Mouse (Mus musculus): ENCODE measurements around the gene Inf2. TPM values are rescaled to one million over a fixed set of nuclear protein-coding genes. Genes with fewer than 3 reads are reported as not detected.

The Inf2 gene
- polyA plus RNA-seq, 1 experiment from 2014 or later = 1.7 TPM

DNA sequence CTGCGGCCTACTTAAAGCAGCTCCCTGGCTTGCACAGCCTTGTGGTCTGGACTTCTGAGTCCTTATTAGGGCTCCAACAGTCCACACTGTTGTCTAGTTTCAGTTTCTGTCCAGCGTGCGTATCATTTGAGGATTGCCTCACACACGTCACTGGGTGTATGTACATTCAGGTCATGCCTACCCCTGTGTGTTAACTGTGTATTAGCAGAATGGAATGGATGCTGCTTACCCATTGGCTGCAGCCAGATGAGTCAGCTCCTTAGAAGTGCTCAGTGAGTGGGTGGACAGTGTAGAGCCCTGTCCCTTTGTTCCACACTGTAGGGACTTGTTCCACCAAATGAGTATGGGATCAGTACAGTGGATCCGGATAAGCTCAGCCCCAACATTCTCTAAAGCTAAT lies 59.5 kb downstream of the Inf2 start:
- H3K4me2 ChIP-seq = no peak overlapping the region
- no peaks in the 10 kb centered on the region for H3K27me3 ChIP-seq (replicated peaks)
- H3K4me1 ChIP-seq = peaks cover 24% of the 10 kb centered on the region

DNA sequence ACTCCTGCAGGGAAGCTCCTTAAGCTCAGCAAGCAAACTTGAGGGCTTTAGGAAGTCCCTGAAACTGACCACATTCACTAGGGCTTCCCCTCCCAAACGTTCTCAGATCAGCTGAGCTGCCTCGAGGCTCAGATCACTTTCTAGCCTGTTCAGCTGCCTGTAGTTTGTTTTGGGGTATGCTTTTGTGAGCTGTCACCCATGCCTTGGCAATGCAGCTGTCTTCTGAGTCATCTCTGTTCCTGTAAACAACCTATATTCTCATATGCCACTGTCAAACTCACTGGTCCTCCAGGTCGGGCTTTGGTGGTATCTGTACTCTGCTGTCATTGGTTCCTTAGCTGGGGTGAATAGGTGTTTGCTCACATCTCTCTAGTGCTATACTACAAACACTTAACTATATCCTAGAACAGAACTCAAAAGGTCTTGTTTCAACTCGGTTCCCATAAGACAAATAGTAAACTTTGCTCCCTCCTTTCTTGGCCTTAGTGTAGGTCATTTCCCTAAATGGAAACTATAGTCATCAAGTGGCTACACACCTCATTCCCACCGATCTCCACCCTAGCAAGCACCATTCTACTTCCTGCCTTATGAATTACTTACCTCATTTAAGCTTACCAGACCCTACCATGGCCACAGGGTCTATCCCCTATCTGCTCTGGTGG lies 63.3 kb downstream of the Inf2 start:
- WGBS = 83% methylated on average over 5 of the region's 5 CpGs
- H3K9me3 ChIP-seq (replicated peaks) = no peaks in the 10 kb centered on the region
- no peak overlapping the region for H3K27ac ChIP-seq (replicated peaks)
- no peak overlapping the region for H3K4me3 ChIP-seq (replicated peaks)
- H3K4me2 ChIP-seq = no peak overlapping the region
- peaks cover 62% of the 10 kb centered on the region for H3K36me3 ChIP-seq
- no peak overlapping the region for H3K9ac ChIP-seq (replicated peaks)
- H3K4me1 ChIP-seq = 0 out of 2 replicates have a peak, but pooled peaks cover 5% of the 10 kb centered on the region
- no peaks in the 10 kb centered on the region for H3K27me3 ChIP-seq (replicated peaks)
- ATAC-seq (ENCODE audit: low FRiP score) = no peak

More for the DNA sequence above, 59.5 kb downstream of the Inf2 start:
- H3K9me3 ChIP-seq (replicated peaks) = no peaks in the 10 kb centered on the region
- ATAC-seq (ENCODE audit: low FRiP score) = no peak
- 95% methylated on average over 5 of the region's 5 CpGs for WGBS
- peaks cover 26% of the 10 kb centered on the region for H3K36me3 ChIP-seq
- no peak overlapping the region for H3K27ac ChIP-seq (replicated peaks)
- H3K9ac ChIP-seq (replicated peaks) = no peak overlapping the region
- H3K4me3 ChIP-seq (replicated peaks) = no peak overlapping the region

DNA sequence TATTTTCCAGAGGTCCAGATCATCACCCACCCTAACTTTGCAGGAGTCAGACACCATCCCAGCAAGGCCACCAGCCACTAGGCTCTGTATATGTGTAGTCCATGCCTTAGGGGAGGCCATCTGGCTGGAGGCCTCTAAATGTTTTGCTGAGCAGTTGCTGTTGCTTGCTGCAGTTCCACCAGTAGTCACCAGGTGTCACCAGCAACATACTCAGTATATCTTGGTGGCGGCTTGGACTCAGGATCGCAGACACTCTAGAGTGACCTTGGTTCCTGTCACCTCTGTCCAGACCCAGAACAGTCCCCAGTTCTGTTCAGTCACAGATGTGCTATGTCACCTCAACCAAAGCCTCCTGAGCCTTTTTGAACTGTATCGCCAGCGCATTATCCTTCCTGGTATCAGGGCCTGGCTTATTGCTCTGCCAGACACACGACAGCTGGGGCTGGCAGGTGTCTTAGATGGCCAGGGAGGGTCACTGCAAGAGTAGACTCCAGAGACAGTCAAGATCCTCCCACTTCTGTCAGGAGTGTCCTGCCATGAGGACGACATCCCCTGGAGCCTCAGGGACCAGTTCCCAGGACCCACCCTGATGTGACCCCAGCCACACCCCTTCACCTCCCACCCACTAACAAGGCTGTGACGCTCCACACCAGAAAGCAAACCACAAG lies 64.7 kb downstream of the Inf2 start:
- no peaks in the 10 kb centered on the region for H3K9me3 ChIP-seq (replicated peaks)
- WGBS = 41% methylated on average over 7 of the region's 7 CpGs
- H3K36me3 ChIP-seq = peaks cover 74% of the 10 kb centered on the region
- no peak overlapping the region for H3K4me3 ChIP-seq (replicated peaks)
- peak; percentile 36 for ATAC-seq (ENCODE audit: low FRiP score)
- H3K9ac ChIP-seq (replicated peaks) = no peak overlapping the region
- peak overlapping the region; percentile 7 for H3K27ac ChIP-seq (replicated peaks)
- H3K27me3 ChIP-seq (replicated peaks) = no peaks in the 10 kb centered on the region
- no peak overlapping the region for H3K4me2 ChIP-seq
- H3K4me1 ChIP-seq = 0 out of 2 replicates have a peak, but pooled peaks cover 5% of the 10 kb centered on the region

DNA sequence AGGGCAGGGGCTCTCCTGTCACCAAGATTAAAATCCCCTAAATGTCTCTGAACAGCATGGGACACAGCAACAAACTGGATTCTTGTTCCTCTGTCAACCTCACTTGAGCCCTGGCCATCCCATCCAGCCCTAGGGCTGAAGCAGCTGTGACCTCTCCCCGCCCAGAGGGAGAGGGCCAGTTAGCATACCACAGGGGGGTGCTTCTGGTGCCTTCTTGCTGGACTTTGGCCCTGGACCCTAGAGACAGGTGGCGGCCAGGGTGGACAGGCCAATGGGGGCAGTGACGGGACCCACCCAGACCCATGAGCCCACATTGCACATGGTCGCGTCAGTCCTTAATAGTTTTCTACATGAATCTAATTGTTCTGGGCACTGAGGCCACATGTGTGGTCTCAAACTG lies 65.5 kb downstream of the Inf2 start:
- no peak overlapping the region for H3K4me2 ChIP-seq
- no peak for ATAC-seq (ENCODE audit: low FRiP score)
- peaks cover 5% of the 10 kb centered on the region; the same call in 1 of the 2 replicates for H3K4me1 ChIP-seq
- no peaks in the 10 kb centered on the region for H3K27me3 ChIP-seq (replicated peaks)
- H3K9ac ChIP-seq (replicated peaks) = no peak overlapping the region
- H3K27ac ChIP-seq (replicated peaks) = peak overlapping the region; percentile 51; the same call in 1 of the 2 replicates
- H3K9me3 ChIP-seq (replicated peaks) = no peaks in the 10 kb centered on the region
- peaks cover 75% of the 10 kb centered on the region for H3K36me3 ChIP-seq
- no peak overlapping the region for H3K4me3 ChIP-seq (replicated peaks)
- WGBS = 82% methylated on average over 5 of the region's 5 CpGs

DNA sequence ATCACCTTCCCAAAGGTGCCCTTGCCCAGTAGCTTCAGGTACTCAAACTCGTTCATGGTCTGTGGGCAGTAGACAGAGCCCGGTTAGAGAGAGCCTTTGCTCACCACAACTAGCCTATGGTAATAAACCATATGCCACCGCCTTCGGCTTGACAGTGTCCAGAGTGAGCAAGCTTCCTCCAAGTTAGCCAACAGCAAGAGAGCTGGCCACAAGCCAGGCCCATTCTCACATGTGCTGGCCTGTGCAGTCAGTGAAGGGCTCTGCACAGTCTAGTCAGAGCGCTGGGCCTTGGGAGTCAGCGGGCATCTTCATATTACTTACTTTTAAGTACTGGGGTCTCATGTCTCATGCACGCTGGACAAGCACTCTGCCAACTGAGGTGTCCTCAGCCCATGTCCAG lies 70.0 kb downstream of the Inf2 start:
- ATAC-seq (ENCODE audit: low FRiP score) = no peak
- peaks cover 43% of the 10 kb centered on the region for H3K4me1 ChIP-seq
- peaks cover 76% of the 10 kb centered on the region for H3K36me3 ChIP-seq
- H3K4me2 ChIP-seq = no peak overlapping the region
- 0 out of 2 replicates have a peak overlapping the region, but pooled peaks have one; percentile 18 for H3K27ac ChIP-seq (replicated peaks)
- H3K27me3 ChIP-seq (replicated peaks) = no peaks in the 10 kb centered on the region
- no peak overlapping the region for H3K4me3 ChIP-seq (replicated peaks)
- no peak overlapping the region for H3K9ac ChIP-seq (replicated peaks)
- WGBS = 77% methylated on average over 7 of the region's 7 CpGs
- no peaks in the 10 kb centered on the region for H3K9me3 ChIP-seq (replicated peaks)

DNA sequence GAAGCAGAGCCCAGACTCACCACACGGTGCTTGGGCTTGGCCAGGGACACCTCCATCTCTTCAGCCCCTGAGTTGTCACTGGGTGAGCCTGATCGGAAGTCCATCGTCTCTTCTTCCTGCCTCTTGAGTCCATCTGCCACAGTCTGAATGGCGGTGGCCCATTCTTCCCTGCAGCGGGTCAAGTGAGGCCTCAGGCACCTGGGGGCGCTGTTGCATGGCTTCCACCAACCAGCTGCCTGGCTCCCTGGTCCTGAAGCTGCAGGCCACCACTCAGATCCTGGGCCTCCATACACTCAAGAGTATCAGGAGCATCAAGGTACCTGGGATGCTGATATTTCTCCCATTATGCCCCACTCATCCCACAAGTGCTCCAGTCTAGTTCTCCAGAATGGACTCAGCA lies 70.5 kb downstream of the Inf2 start:
- WGBS = 85% methylated on average over 6 of the region's 6 CpGs
- Histone ChIP-seq H3K27me3 (replicated peaks) (no peaks in the 10 kb centered on the region), H3K9ac (replicated peaks) (no peak overlapping the region), H3K9me3 (replicated peaks) (no peaks in the 10 kb centered on the region), H3K4me2 (no peak overlapping the region), H3K27ac (replicated peaks) (no peak overlapping the region), H3K4me1 (peaks cover 44% of the 10 kb centered on the region), H3K36me3 (peaks cover 71% of the 10 kb centered on the region), H3K4me3 (replicated peaks) (no peak overlapping the region)
- no peak for ATAC-seq (ENCODE audit: low FRiP score)

DNA sequence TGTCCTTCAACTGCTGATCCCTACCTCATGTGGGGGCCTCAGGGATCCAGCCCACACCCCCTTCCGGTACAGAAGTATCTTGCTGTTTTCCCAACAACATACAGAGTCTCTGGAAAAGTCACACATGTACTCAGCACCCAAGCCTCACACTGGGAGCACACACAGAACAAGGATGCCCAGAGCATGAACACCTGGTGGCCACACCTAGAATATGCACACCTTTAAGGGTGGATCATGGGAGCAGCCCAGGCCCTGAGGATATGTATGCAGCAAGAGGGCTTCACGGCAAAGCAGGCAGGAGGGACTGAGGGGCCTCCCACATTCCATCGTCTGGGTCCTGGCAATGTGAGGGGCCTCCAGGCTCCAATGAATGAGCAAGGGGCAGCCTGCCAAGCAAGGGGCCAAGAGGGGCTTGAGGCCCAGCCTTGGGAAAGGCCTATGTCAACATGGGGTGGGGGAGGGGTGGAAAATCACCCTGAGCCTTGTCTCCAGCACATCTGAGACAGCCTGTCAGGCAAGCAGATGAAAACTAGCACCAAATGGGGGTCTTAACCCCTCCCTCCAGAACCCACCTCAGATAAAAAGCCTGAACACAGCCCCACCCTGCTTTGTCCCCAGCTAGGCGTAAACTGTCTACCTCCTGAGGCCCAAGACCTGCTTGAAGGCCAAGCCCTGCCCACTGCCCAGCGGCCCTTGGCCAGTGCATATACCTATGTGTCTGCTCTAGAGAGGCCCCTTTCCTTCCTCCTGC lies 72.2 kb downstream of the Inf2 start:
- 30% methylated on average over 5 of the region's 5 CpGs for WGBS
- Histone ChIP-seq H3K4me1 (peaks cover 59% of the 10 kb centered on the region), H3K9me3 (replicated peaks) (no peaks in the 10 kb centered on the region), H3K4me3 (replicated peaks) (no peak overlapping the region), H3K4me2 (peak overlapping the region; percentile 29; the same call in 1 of the 2 replicates), H3K9ac (replicated peaks) (no peak overlapping the region), H3K27ac (replicated peaks) (peak overlapping the region; percentile 79), H3K36me3 (peaks cover 55% of the 10 kb centered on the region), H3K27me3 (replicated peaks) (no peaks in the 10 kb centered on the region)
- no peak for ATAC-seq (ENCODE audit: low FRiP score)

DNA sequence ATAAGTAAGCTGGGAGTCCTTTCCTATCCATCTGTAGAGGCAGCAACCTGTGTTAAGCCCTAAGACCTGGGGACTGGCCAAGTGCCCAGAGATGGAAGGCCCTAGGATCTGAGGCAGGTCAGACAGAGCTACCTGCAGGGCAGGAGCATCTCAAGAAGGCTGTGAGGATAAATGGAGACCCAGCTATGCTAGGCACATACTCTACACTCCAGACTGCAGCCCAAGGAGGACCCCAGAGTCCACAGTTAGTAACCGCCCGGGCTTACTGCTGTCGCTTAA lies 72.7 kb downstream of the Inf2 start:
- 81% methylated on average over 3 of the region's 3 CpGs for WGBS

DNA sequence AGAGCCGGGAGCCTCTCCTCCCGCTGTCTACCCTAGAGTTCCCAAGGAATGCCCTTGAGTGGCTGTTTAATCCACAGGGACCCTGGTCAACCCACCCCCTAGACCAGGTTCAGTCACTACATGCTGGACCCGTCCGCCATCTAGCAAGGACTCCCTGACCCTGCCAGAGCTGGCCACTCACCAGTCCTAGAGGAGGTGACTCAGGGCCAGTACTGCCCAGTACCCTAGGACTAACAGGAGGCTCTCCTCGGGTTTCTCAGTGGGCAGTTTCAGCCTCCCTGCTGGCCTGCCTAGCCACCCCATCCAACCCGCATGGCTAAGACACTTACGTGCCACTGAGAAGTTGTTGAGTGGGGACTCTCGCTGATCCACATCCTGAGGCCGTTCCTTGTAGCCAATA lies 73.3 kb downstream of the Inf2 start:
- H3K36me3 ChIP-seq = peaks cover 44% of the 10 kb centered on the region
- peak overlapping the region; percentile 79 for H3K27ac ChIP-seq (replicated peaks)
- 81% methylated on average over 9 of the region's 9 CpGs for WGBS

More for the DNA sequence above, 72.7 kb downstream of the Inf2 start:
- peak overlapping the region; percentile 79 for H3K27ac ChIP-seq (replicated peaks)
- no peak for ATAC-seq (ENCODE audit: low FRiP score)
- H3K4me2 ChIP-seq = peak overlapping the region; percentile 29; the same call in 1 of the 2 replicates
- H3K27me3 ChIP-seq (replicated peaks) = no peaks in the 10 kb centered on the region
- no peak overlapping the region for H3K9ac ChIP-seq (replicated peaks)
- H3K36me3 ChIP-seq = peaks cover 49% of the 10 kb centered on the region
- H3K9me3 ChIP-seq (replicated peaks) = no peaks in the 10 kb centered on the region
- peaks cover 64% of the 10 kb centered on the region for H3K4me1 ChIP-seq
- H3K4me3 ChIP-seq (replicated peaks) = no peak overlapping the region

DNA sequence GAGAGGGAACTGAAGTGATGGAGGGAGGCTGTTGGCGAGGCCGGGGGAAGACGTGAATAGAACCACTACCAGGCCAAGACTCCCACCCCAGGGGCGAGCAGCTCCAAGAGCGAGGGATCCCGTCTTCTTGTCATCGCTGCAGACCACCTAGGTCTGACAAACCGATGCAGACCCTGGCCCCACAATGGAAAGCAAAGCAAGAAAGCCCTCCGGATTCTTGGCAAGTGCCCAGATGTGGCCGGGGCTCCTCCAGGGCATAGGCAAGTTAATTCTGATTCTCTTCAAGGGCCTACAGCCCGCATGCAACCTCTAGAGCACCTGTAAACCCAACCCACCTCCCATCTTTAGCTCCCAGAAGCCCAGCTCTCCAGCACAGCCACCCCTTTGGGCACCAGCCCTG lies 74.7 kb downstream of the Inf2 start:
- H3K4me1 ChIP-seq = peaks cover 85% of the 10 kb centered on the region
- no peak overlapping the region for H3K9ac ChIP-seq (replicated peaks)
- H3K9me3 ChIP-seq (replicated peaks) = no peaks in the 10 kb centered on the region
- 54% methylated on average over 11 of the region's 11 CpGs for WGBS
- H3K4me3 ChIP-seq (replicated peaks) = no peak overlapping the region
- peak overlapping the region; percentile 26 for H3K4me2 ChIP-seq
- H3K36me3 ChIP-seq = peaks cover 32% of the 10 kb centered on the region
- no peaks in the 10 kb centered on the region for H3K27me3 ChIP-seq (replicated peaks)
- ATAC-seq (ENCODE audit: low FRiP score) = no peak
- H3K27ac ChIP-seq (replicated peaks) = peak overlapping the region; percentile 79

More for the DNA sequence above, 73.3 kb downstream of the Inf2 start:
- Histone ChIP-seq H3K9ac (replicated peaks) (no peak overlapping the region), H3K4me3 (replicated peaks) (no peak overlapping the region), H3K27me3 (replicated peaks) (no peaks in the 10 kb centered on the region), H3K4me1 (peaks cover 70% of the 10 kb centered on the region), H3K4me2 (no peak overlapping the region), H3K9me3 (replicated peaks) (no peaks in the 10 kb centered on the region)
- ATAC-seq (ENCODE audit: low FRiP score) = no peak

DNA sequence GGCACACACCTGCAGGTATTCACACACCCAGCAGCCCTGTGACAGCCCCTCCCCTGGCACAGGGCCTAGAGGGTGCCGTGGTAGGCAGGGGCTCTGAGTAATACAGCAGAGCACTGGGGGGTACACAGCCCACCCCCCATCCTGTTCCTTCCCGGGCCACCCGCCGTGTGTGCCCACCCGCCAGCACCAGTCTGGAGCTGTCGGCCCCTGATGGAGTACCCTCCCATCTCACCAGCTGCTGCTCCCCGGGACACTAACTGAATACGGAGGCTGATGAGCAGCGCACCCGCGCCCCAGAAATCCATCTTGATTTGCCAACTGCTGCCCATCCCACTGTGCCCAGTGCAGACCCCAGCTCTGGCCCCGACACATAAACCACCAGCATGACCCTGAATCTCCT lies 75.1 kb downstream of the Inf2 start:
- Histone ChIP-seq H3K4me2 (peak overlapping the region; percentile 26), H3K4me3 (replicated peaks) (no peak overlapping the region), H3K27me3 (replicated peaks) (no peaks in the 10 kb centered on the region), H3K9ac (replicated peaks) (no peak overlapping the region), H3K9me3 (replicated peaks) (no peaks in the 10 kb centered on the region), H3K36me3 (peaks cover 32% of the 10 kb centered on the region), H3K27ac (replicated peaks) (peak overlapping the region; percentile 79), H3K4me1 (peaks cover 89% of the 10 kb centered on the region)
- 0 out of 2 replicates have a peak, but pooled peaks have one; percentile 4 for ATAC-seq (ENCODE audit: low FRiP score)
- 33% methylated on average over 12 of the region's 12 CpGs for WGBS

Measured in neural tube, embryonic 15.5 days (tissue).